Mouse (Mus musculus): ENCODE measurements around the gene Get4.

DNA sequence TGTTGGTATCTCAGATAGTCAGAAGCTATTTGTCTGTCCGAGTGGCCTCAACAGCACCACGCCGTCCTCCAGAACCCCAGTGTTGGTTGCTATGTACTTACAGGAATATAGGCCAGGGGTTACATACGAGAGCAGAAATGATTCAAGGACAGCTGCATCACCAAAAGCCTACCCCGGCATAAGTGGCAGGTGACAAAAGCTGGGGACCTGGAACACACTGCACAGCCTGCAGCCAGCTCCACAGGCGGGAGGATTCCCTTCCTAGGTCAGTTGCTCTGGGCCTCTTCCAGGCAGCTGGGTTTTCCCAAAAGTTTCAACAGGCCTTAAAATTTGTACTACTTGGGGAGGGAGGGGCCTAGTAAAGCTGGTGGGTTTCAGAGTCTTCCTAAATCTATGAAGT, 3.7 kb downstream of the Get4 start:
- TF ChIP-seq CTCF (IDR thresholded peaks at IDR 0.05; ENCODE audit: low read depth) (no peak), EP300 (optimal IDR thresholded peaks at IDR 0.05) (no peak)
